Mouse (Mus musculus) liver, embryonic 16.5 days (tissue): ENCODE measurements around the gene Lrp1. TPM values are rescaled to one million over a fixed set of nuclear protein-coding genes. Genes with fewer than 3 reads are reported as not detected.

Source experiments
- ATAC-seq: fragments of 200-750 bp; cut with Nextera tagmentation; 2 replicates; pipeline ENCODE4 v1.8.0; 2017; ENCODE audit warnings: low read depth, mild to moderate bottlenecking, moderate number of reproducible peaks, moderate library complexity
- H3K27ac ChIP-seq: fragments of 300-500 bp; sonication (generic); 2 replicates; pipeline ENCODE4 v1.5.1; 2014; ENCODE audit warnings: mild to moderate bottlenecking, low read length
- H3K27me3 ChIP-seq: fragments of 300-500 bp; sonication (generic); 2 replicates; pipeline ENCODE4 v1.6.1; 2014; ENCODE audit warnings: low read depth, low read length, mixed read lengths; ENCODE audit not compliant: control insufficient read depth, insufficient read depth
- H3K36me3 ChIP-seq: fragments of 300-500 bp; sonication (generic); 2 replicates; pipeline ENCODE4 v1.6.1; 2014; ENCODE audit warnings: mild to moderate bottlenecking; ENCODE audit not compliant: control insufficient read depth, insufficient read depth
- H3K4me1 ChIP-seq: fragments of 300-500 bp; sonication (generic); 2 replicates; pipeline ENCODE4 v1.6.1; 2014; ENCODE audit warnings: low read depth, low read length, mixed read lengths; ENCODE audit not compliant: control insufficient read depth
- H3K4me2 ChIP-seq: fragments of 300-500 bp; sonication (generic); 2 replicates; pipeline ENCODE4 v1.6.1; 2014; ENCODE audit warnings: low read depth, low read length, mixed read lengths
- H3K4me3 ChIP-seq: fragments of 300-500 bp; sonication (generic); 2 replicates; pipeline ENCODE4 v1.5.1; 2014; ENCODE audit warnings: low read depth, mild to moderate bottlenecking, low read length
- H3K9ac ChIP-seq: fragments of 300-500 bp; sonication (generic); 2 replicates; pipeline ENCODE4 v1.6.1; 2014; ENCODE audit warnings: low read depth, low read length
- H3K9me3 ChIP-seq: fragments of 300-500 bp; sonication (generic); replicated peaks from 2 replicates; pipeline ENCODE4 v1.6.1; 2016; ENCODE audit warnings: low read length; ENCODE audit not compliant: control insufficient read depth
- WGBS: fragments of 180-500 bp; shearing (Covaris S2); extraction: QIAGEN DNeasy Blood & Tissue Kit; methylation state at CpG from one replicate; pipeline ENCODE4 v1.1.7; 2014; ENCODE audit not compliant: insufficient replicate concordance; 5-methylcytosine and 5-hydroxymethylcytosine counted together
- polyA plus RNA-seq: library from polyadenylated mRNA; unstranded; fragments of >200 nt; fragmentation: Nextera tagmentation; extraction: Ambion mirVana; gene quantifications from 2 replicates; pipeline ENCODE4 v1.2.1, GENCODE M21; 2015

Gene Lrp1
- polyA plus RNA-seq, 1 experiment from 2014 or later, result 36.3 TPM

DNA sequence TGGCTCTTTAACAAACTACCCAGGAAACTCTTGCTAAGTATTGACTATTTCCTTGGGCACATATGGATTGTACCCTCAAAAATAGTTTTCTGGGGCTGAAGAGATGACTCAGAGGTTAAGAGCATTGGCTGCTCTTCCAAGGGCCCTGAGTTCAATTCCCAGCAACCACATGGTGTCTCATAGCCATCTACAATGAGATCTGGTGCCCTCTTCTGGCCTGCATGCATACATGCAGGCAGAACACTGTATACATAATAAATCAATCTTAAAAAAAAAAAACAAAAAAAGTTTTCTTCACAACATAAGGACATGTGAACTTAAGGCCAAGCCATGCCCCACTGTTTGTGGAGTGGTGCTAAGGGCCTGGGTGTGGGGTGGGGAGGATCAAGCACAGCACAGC is 59.8 kb downstream of the Lrp1 start:
- Histone ChIP-seq H3K9me3 (no peaks in the 10 kb centered on the region), H3K36me3 (peaks cover 14% of the 10 kb centered on the region), H3K4me3 (no peak overlapping the region), H3K9ac (no peak overlapping the region), H3K4me1 (no peaks in the 10 kb centered on the region), H3K27ac (no peak overlapping the region), H3K4me2 (no peak overlapping the region), H3K27me3 (no peaks in the 10 kb centered on the region)
- ATAC-seq, result no peak

DNA sequence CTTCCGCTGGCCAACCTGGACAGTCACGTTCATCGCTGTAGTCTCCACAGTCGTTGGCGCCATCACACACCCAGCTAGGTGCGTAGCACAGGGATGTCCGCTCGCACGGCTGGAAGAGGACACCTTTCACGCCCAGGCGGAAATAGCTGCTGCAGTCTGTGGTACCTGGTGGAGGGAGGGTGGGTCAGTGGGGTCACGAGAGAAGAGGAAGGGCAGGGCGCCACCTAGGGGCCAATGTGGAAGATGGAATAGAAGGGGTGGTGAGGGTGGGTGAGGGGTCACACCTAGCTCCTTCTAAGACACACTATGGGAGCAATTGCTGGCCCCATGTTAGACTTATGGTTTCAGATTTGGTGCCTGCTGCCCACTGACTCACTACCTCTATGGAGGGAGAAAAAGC is 63.6 kb downstream of the Lrp1 start:
- Histone ChIP-seq H3K4me2 (no peak overlapping the region), H3K9ac (no peak overlapping the region), H3K27me3 (no peaks in the 10 kb centered on the region), H3K36me3 (peaks cover 14% of the 10 kb centered on the region), H3K9me3 (no peaks in the 10 kb centered on the region), H3K4me3 (no peak overlapping the region), H3K4me1 (no peaks in the 10 kb centered on the region), H3K27ac (no peak overlapping the region)
- WGBS, result 73% methylated on average over 13 of the region's 13 CpGs
- ATAC-seq, result no peak

DNA sequence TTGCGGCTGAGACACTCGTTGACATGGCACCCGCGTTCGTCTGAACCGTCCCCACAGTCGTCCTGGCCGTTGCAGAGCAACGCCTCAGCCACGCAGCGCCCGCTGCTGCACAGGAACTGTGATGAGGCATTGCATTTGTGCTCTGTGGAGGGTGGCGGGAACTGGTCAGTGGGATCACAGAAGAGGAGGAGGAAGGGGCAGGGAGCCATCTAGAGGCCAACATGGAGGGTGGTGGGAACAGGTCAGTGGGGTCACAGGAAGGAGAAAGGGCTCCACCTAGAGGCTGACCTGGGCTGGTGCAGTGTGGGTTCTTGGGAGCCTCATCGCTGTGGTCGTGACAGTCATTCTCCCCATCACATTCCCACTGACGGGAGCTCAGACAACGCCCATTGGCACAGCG is 65.2 kb downstream of the Lrp1 start:
- H3K4me3 ChIP-seq, result no peak overlapping the region

DNA sequence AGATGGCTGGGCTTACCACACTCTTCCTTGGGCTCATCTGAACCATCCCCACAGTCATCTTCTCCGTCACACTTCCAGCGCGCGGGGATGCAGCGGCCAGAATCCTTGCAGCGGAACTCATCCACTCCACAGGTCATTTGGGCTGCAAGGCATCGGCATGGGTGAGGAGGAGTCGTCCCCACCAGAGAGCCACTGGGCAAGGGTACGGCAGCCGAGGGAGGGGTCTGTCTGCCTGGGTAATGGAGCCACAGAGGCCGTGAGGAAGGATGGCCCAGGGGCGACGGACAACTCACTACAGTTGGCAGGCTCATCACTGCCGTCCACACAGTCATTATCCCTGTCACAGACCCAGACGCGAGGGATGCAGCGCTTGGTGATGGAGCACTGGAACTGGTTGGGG is 71.1 kb downstream of the Lrp1 start:
- ATAC-seq, result no peak
- Histone ChIP-seq H3K4me1 (no peaks in the 10 kb centered on the region), H3K9me3 (no peaks in the 10 kb centered on the region), H3K27ac (no peak overlapping the region), H3K9ac (no peak overlapping the region), H3K36me3 (no peaks in the 10 kb centered on the region), H3K4me3 (no peak overlapping the region), H3K4me2 (no peak overlapping the region), H3K27me3 (no peaks in the 10 kb centered on the region)
- WGBS, result 80% methylated on average over 17 of the region's 17 CpGs

More for the DNA sequence above, 65.2 kb downstream of the Lrp1 start:
- H3K9ac ChIP-seq, result no peak overlapping the region
- 70% methylated on average over 18 of the region's 18 CpGs for WGBS
- H3K27ac ChIP-seq, result no peak overlapping the region
- no peaks in the 10 kb centered on the region for H3K27me3 ChIP-seq
- no peak for ATAC-seq
- no peak overlapping the region for H3K4me2 ChIP-seq
- peaks cover 14% of the 10 kb centered on the region for H3K36me3 ChIP-seq
- H3K9me3 ChIP-seq, result no peaks in the 10 kb centered on the region
- H3K4me1 ChIP-seq, result no peaks in the 10 kb centered on the region

DNA sequence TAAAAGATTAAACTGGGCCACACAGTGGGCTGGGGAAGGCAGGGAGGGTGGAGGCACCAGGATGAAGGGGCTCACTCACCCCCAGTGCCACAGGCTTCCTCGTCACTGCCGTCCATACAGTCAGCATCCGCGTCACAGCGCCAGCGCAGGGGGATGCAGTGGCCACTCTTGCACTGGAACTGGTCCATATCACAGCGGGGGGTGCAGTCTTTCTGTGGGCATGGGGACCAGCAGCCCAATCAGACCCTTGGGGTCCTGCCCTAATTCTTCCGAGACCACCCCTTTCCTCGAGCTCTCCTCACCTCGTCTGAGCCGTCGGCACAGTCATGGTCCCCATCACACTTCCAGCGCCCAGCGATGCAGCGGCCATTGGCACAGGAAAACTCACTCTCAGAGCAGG is 72.7 kb downstream of the Lrp1 start:
- Histone ChIP-seq H3K9me3 (no peaks in the 10 kb centered on the region), H3K4me1 (no peaks in the 10 kb centered on the region), H3K27ac (no peak overlapping the region), H3K36me3 (no peaks in the 10 kb centered on the region), H3K27me3 (no peaks in the 10 kb centered on the region), H3K4me3 (no peak overlapping the region), H3K9ac (no peak overlapping the region), H3K4me2 (no peak overlapping the region)
- ATAC-seq, result no peak
- 82% methylated on average over 15 of the region's 15 CpGs for WGBS

DNA sequence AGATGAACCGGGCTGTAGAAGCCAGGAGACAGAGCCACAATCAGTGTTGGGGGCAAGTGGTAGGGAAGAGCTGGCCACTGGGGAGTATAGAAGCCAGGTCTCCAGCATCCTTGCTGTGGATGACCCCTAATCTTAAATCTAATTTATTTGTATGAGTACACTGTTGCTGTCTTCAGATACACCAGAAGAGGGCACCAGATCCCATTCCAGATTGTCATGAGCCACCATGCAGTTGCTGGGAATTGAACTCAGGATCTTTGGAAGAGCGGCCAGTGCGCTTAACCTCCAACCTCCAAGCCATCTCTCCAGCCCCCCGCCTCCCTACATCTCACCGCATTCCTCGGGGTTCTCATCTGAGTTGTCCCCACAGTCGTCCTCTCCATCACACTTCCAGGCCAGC is 74.4 kb downstream of the Lrp1 start:
- Histone ChIP-seq H3K4me2 (no peak overlapping the region), H3K36me3 (no peaks in the 10 kb centered on the region), H3K27ac (no peak overlapping the region), H3K9me3 (no peaks in the 10 kb centered on the region), H3K27me3 (no peaks in the 10 kb centered on the region), H3K4me3 (no peak overlapping the region), H3K9ac (no peak overlapping the region), H3K4me1 (no peaks in the 10 kb centered on the region)
- ATAC-seq, result no peak
- WGBS, result 70% methylated on average over 7 of the region's 7 CpGs

DNA sequence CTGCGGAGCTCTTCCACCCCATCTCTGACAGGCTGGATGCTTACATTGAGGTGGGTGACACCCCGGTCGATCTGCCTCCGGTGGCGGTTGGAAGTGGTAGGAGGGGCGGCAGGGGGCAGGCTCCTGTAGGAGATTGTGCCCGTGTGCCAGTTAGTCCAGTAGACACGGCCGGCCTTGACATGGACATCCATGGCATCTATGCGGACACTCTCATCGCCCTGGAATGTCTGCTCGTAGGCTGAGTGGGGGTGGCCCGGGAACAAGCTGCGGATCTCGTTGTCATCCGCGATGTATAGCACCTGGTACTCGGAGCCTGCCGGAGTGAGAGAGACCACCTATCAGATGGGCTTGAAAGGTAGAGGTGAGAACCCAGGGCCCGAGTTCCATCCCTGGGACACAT is 76.6 kb downstream of the Lrp1 start:
- ATAC-seq, result no peak
- Histone ChIP-seq H3K27me3 (no peaks in the 10 kb centered on the region), H3K9me3 (no peaks in the 10 kb centered on the region), H3K36me3 (no peaks in the 10 kb centered on the region), H3K27ac (no peak overlapping the region), H3K4me1 (no peaks in the 10 kb centered on the region), H3K9ac (no peak overlapping the region), H3K4me3 (no peak overlapping the region), H3K4me2 (no peak overlapping the region)
- WGBS, result 80% methylated on average over 20 of the region's 20 CpGs

DNA sequence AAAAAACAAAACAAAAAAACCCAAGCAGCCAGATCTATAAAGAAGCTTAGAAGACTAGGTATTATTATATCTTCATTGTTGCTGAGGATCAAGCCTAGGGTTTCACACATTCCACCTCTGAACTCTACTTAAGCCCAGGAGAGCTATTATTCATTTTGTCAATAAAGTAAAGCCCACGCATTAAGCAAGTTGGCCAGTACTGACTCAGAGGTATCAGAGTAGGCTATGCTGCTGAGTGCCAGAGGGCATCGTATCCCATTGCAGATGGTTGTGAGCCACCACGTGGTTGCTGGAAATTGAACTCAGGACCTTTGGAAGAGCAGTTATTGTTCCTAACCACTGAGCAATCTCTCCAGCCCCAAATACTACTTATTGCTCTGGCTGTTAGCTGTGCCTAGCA is 77.0 kb downstream of the Lrp1 start:
- Histone ChIP-seq H3K4me1 (no peaks in the 10 kb centered on the region), H3K27me3 (no peaks in the 10 kb centered on the region), H3K9ac (no peak overlapping the region), H3K9me3 (no peaks in the 10 kb centered on the region), H3K27ac (no peak overlapping the region), H3K4me3 (no peak overlapping the region), H3K4me2 (no peak overlapping the region), H3K36me3 (no peaks in the 10 kb centered on the region)
- no peak for ATAC-seq
- 70% methylated on average over 3 of the region's 3 CpGs for WGBS

DNA sequence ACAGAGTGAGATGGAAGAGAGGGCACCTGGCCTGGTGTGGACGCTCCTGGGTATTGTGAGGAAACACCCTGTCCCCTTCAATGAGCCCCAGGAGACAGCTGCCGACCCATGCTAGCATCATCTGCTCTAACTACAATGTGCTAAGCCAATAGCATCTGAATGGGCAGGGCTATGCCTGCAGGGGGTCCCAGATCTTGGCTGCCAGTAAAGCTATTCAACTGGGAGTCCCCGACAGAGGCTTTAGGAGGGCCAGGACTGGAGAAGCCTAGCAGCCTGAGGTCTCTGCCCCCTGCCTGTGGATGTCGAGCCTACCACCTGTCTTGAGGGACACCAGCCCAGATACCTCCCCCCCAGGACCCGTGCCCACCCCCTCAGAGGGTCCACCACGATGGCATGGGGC is 78.2 kb downstream of the Lrp1 start:
- peaks cover 1% of the 10 kb centered on the region; the same call in 1 of the 2 replicates for H3K27me3 ChIP-seq
- no peak overlapping the region for H3K9ac ChIP-seq
- 43% methylated on average over 6 of the region's 6 CpGs for WGBS
- no peak for ATAC-seq
- H3K4me1 ChIP-seq, result no peaks in the 10 kb centered on the region
- H3K27ac ChIP-seq, result no peak overlapping the region
- no peak overlapping the region for H3K4me2 ChIP-seq
- no peak overlapping the region for H3K4me3 ChIP-seq
- H3K9me3 ChIP-seq, result no peaks in the 10 kb centered on the region
- no peaks in the 10 kb centered on the region for H3K36me3 ChIP-seq

DNA sequence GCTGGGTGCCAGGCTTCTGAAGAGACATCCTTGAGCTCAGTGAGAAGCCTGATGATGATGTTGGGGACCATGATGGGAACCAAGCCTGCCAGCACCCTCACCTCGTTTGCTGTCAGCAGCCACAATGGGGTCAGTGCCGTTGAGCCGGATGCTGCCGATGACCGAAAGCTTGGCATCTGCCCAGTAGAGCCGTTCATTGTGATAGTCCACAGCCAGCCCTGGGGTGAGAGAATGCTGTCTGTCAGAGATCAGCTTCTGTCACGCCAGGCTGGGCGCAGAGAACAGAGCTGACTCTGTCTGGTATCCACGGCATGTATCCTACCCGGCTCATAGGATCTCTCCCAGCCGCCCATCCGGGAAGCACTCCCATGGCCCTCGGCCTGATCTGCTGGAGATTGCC is 78.9 kb downstream of the Lrp1 start:
- WGBS, result 71% methylated on average over 13 of the region's 13 CpGs
- H3K36me3 ChIP-seq, result no peaks in the 10 kb centered on the region
- no peak for ATAC-seq

More for the DNA sequence above, 78.9 kb downstream of the Lrp1 start:
- H3K4me3 ChIP-seq, result no peak overlapping the region
- H3K27ac ChIP-seq, result no peak overlapping the region
- no peak overlapping the region for H3K9ac ChIP-seq
- peaks cover 4% of the 10 kb centered on the region; the same call in 1 of the 2 replicates for H3K27me3 ChIP-seq
- no peak overlapping the region for H3K4me2 ChIP-seq
- H3K4me1 ChIP-seq, result no peaks in the 10 kb centered on the region
- no peaks in the 10 kb centered on the region for H3K9me3 ChIP-seq
